10 mouse cellular contexts compared by ENCODE assay signal in genomic region chr12:86905876-86906275, GRCm38 (mm10). TPM values are rescaled to one million over a fixed set of nuclear protein-coding genes. Genes with fewer than 3 reads are reported as not detected.
DNase-seq lines count a peak whose midpoint lies in the region; ATAC-seq and TF ChIP-seq lines count a peak whose summit lies in the region.
"Had no signal": no experiment of that assay in that cellular context is flagged by ENCODE, and none has a peak within 500 bp of the region (broad histone marks: within the 10 kb centered on the region; RNA-seq: fewer than 3 reads in every experiment).

No protein-coding gene starts in this region.

- peak; percentile 42 for ATAC-seq in forebrain, embryonic 11.5 days (replicated peaks; ENCODE audit: low FRiP score)
- no peak for ATAC-seq in forebrain, embryonic 13.5 days
- ATAC-seq in kidney, embryonic 16.5 days (ENCODE audit: low FRiP score, low TSS enrichment), result no peak
- no peak for ATAC-seq in G1E (ENCODE audit: extremely low read depth, insufficient number of reproducible peaks, low FRiP score, poor library complexity, severe bottlenecking)
- peak; percentile 28; the same call in 1 of the 2 replicates for ATAC-seq in liver, embryonic 13.5 days (ENCODE audit: low read depth)

- no peaks in the 10 kb centered on the region for H3K27me3 ChIP-seq in forebrain, embryonic 11.5 days (ENCODE audit: control insufficient read depth, insufficient read depth, low read length)
- no peaks in the 10 kb centered on the region for H3K27me3 ChIP-seq in forebrain, embryonic 13.5 days
- no peaks in the 10 kb centered on the region for H3K27me3 ChIP-seq in kidney, embryonic 16.5 days (ENCODE audit: insufficient read depth, low read length)
- H3K27me3 ChIP-seq in G1E (ENCODE audit: insufficient read depth, low read length), result no peaks in the 10 kb centered on the region
- H3K27me3 ChIP-seq in liver, embryonic 13.5 days, result no peaks in the 10 kb centered on the region
- H3K27me3 ChIP-seq: embryonic facial prominence, embryonic 12.5 days had no signal

- TF ChIP-seq CTCF in G1E (IDR thresholded peaks at IDR 0.05; ENCODE audit: low read depth, low read length), result no peak

- H3K4me3 ChIP-seq in forebrain, embryonic 11.5 days (ENCODE audit: low read depth, low read length), result no peak overlapping the region
- H3K4me3 ChIP-seq in forebrain, embryonic 13.5 days, result no peak overlapping the region
- no peak overlapping the region for H3K4me3 ChIP-seq in kidney, embryonic 16.5 days (ENCODE audit: low read length)
- peak overlapping the region; percentile 8; the same call in 1 of the 2 replicates for H3K4me3 ChIP-seq in G1E (ENCODE audit: low read depth, low read length)
- H3K4me3 ChIP-seq in liver, embryonic 13.5 days (replicated peaks), result no peak overlapping the region
- H3K4me3 ChIP-seq: embryonic facial prominence, embryonic 12.5 days had no signal

- H3K27ac ChIP-seq in forebrain, embryonic 11.5 days (ENCODE audit: low read depth, low read length), result no peak overlapping the region
- no peak overlapping the region for H3K27ac ChIP-seq in forebrain, embryonic 13.5 days
- no peak overlapping the region for H3K27ac ChIP-seq in kidney, embryonic 16.5 days (ENCODE audit: low read length)
- H3K27ac ChIP-seq in liver, embryonic 13.5 days, result no peak overlapping the region
- H3K27ac ChIP-seq: embryonic facial prominence, embryonic 12.5 days had no signal

- H3K4me2 ChIP-seq in forebrain, embryonic 11.5 days (ENCODE audit: low read depth, low read length, severe bottlenecking), result no peak overlapping the region
- H3K4me2 ChIP-seq in forebrain, embryonic 13.5 days, result no peak overlapping the region
- H3K4me2 ChIP-seq in kidney, embryonic 16.5 days (replicated peaks; ENCODE audit: low read depth, low read length), result no peak overlapping the region
- no peak overlapping the region for H3K4me2 ChIP-seq in liver, embryonic 13.5 days
- H3K4me2 ChIP-seq: embryonic facial prominence, embryonic 12.5 days; heart, embryonic 11.5 days had no signal

- no peak for DNase-seq in forebrain, embryonic 11.5 days (ENCODE audit: low spot score)
- no peak for DNase-seq in kidney, postnatal 14 days
- no peak for DNase-seq in G1E (ENCODE audit: low spot score)
- DNase-seq in liver, embryonic 13.5 days, result no peak
- no peak for DNase-seq in ovary, postnatal 36 days (ENCODE audit: low spot score)
- no peak for DNase-seq in retina, postnatal 1 day

- WGBS in forebrain, embryonic 11.5 days, result 70% methylated on average over 7 of the region's 7 CpGs
- 62% methylated on average over 7 of the region's 7 CpGs for WGBS in forebrain, embryonic 13.5 days
- WGBS in kidney, embryonic 16.5 days, result 57% methylated on average over 7 of the region's 7 CpGs
- WGBS in liver, embryonic 13.5 days (ENCODE audit: insufficient replicate concordance), result 63% methylated on average over 7 of the region's 7 CpGs

- H3K9me3 ChIP-seq in forebrain, embryonic 11.5 days (ENCODE audit: control insufficient read depth, low read length), result no peaks in the 10 kb centered on the region
- H3K9me3 ChIP-seq in forebrain, embryonic 13.5 days (replicated peaks), result no peaks in the 10 kb centered on the region
- no peaks in the 10 kb centered on the region for H3K9me3 ChIP-seq in kidney, embryonic 16.5 days (ENCODE audit: low read length)
- no peaks in the 10 kb centered on the region for H3K9me3 ChIP-seq in G1E (replicated peaks)
- H3K9me3 ChIP-seq in liver, embryonic 13.5 days (replicated peaks), result no peaks in the 10 kb centered on the region
- H3K9me3 ChIP-seq: embryonic facial prominence, embryonic 12.5 days had no signal

- peaks cover 4% of the 10 kb centered on the region for H3K4me1 ChIP-seq in forebrain, embryonic 11.5 days (replicated peaks; ENCODE audit: control insufficient read depth, insufficient read depth, low read length)
- peaks cover 43% of the 10 kb centered on the region for H3K4me1 ChIP-seq in forebrain, embryonic 13.5 days
- peaks cover 23% of the 10 kb centered on the region for H3K4me1 ChIP-seq in kidney, embryonic 16.5 days (ENCODE audit: insufficient read depth, low read length)
- peaks cover 62% of the 10 kb centered on the region for H3K4me1 ChIP-seq in G1E (ENCODE audit: insufficient read depth, low read depth, low read length)
- peaks cover 10% of the 10 kb centered on the region for H3K4me1 ChIP-seq in liver, embryonic 13.5 days (replicated peaks)

- no peaks in the 10 kb centered on the region for H3K36me3 ChIP-seq in forebrain, embryonic 11.5 days (ENCODE audit: control insufficient read depth, insufficient read depth, low read length)
- H3K36me3 ChIP-seq in forebrain, embryonic 13.5 days (ENCODE audit: poor library complexity, severe bottlenecking), result no peaks in the 10 kb centered on the region
- H3K36me3 ChIP-seq in kidney, embryonic 16.5 days (ENCODE audit: insufficient read depth, low read length), result no peaks in the 10 kb centered on the region
- H3K36me3 ChIP-seq in G1E (replicated peaks), result no peaks in the 10 kb centered on the region
- no peaks in the 10 kb centered on the region for H3K36me3 ChIP-seq in liver, embryonic 13.5 days
- H3K36me3 ChIP-seq: embryonic facial prominence, embryonic 12.5 days had no signal

- no peak overlapping the region for H3K9ac ChIP-seq in forebrain, embryonic 11.5 days (ENCODE audit: low read length)
- no peak overlapping the region for H3K9ac ChIP-seq in forebrain, embryonic 13.5 days
- 0 out of 2 replicates have a peak overlapping the region, but pooled peaks have one; percentile 5 for H3K9ac ChIP-seq in kidney, embryonic 16.5 days (replicated peaks; ENCODE audit: low read length)
- H3K9ac ChIP-seq in liver, embryonic 13.5 days, result no peak overlapping the region
- H3K9ac ChIP-seq: embryonic facial prominence, embryonic 12.5 days had no signal

RNA-seq across cellular contexts. Expression of gene Irf2bpl, which starts 21.3 kb away (rescaled TPM):
- 40.3 and 42.7 TPM in 2 replicates for polyA plus RNA-seq in forebrain, embryonic 11.5 days (2014; fragmentation: Nextera tagmentation; extraction: Ambion mirVana)
- polyA plus RNA-seq in forebrain, embryonic 13.5 days (2015; fragmentation: Nextera tagmentation; extraction: Ambion mirVana), result 54.2 and 54.8 TPM in 2 replicates
- 30.3 and 30.4 TPM in 2 replicates for polyA plus RNA-seq in kidney, embryonic 16.5 days (2015; fragmentation: Nextera tagmentation; extraction: Ambion mirVana)
- total RNA-seq in G1E (2014; fragmentation: Nextera tagmentation), result 8.4 and 10.0 TPM in 2 replicates
- total RNA-seq in G1E (2017), result 8.5 and 11.0 TPM in 2 replicates
- 18.8 and 23.1 TPM in 2 replicates for polyA plus RNA-seq in G1E (2012)
- polyA plus RNA-seq in liver, embryonic 13.5 days (2015; fragmentation: Nextera tagmentation; extraction: Ambion mirVana), result 2.8 and 3.0 TPM in 2 replicates

RNA-seq across cellular contexts. Expression of gene Cipc, which starts 41.0 kb away (rescaled TPM):
- polyA plus RNA-seq in forebrain, embryonic 11.5 days (2014; fragmentation: Nextera tagmentation; extraction: Ambion mirVana), result 46.5 and 48.7 TPM in 2 replicates
- 46.1 and 53.1 TPM in 2 replicates for polyA plus RNA-seq in forebrain, embryonic 13.5 days (2015; fragmentation: Nextera tagmentation; extraction: Ambion mirVana)
- 24.0 and 24.9 TPM in 2 replicates for polyA plus RNA-seq in kidney, embryonic 16.5 days (2015; fragmentation: Nextera tagmentation; extraction: Ambion mirVana)
- total RNA-seq in G1E (2014; fragmentation: Nextera tagmentation), result 89.5 and 104 TPM in 2 replicates
- 70.0 and 75.9 TPM in 2 replicates for total RNA-seq in G1E (2017)
- 35.5 and 42.7 TPM in 2 replicates for polyA plus RNA-seq in G1E (2012)
- polyA plus RNA-seq in liver, embryonic 13.5 days (2015; fragmentation: Nextera tagmentation; extraction: Ambion mirVana), result 11.6 and 13.6 TPM in 2 replicates

Comparison
In these comparisons a context has a peak if more than half of its experiments do, and no peak if none do; other contexts are left out.
1. ATAC-seq: peak in forebrain, embryonic 11.5 days (single experiment) and liver, embryonic 13.5 days (single experiment); none in forebrain, embryonic 13.5 days (single experiment), kidney, embryonic 16.5 days (single experiment) and G1E (single experiment).